Mouse (Mus musculus) spleen, adult 18-20 months (tissue): ENCODE data around the gene Unc80.

Source experiments
- DNase-seq, 2 experiments: peaks; one replicate each; pipeline ENCODE4 v3.0.0; 2022; ENCODE audit warnings: mixed read lengths in 2 of 2

The Unc80 gene

DNA sequence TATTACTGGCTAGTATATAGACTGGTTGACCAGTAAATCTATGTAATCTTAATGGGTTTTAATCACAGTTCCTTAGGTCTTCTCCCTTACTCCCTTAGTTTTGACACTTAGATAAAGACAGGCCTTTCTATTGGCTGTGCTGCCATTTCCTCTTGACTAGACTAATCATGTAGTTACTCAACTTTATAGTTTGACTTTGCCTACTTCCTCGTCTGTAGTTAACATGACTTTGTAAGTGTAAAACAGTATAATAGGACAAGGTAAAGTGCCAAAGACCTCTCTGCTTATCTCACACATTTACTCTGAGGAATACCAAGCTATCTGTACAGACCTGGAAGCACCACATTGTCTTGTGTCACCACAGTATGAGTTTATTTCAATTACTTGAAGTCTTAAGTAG is 262.4 kb downstream of the Unc80 start:
- no peak for DNase-seq
